Mouse (Mus musculus): ENCODE measurements around the gene Dpm3. TPM values are rescaled to one million over a fixed set of nuclear protein-coding genes. Genes with fewer than 3 reads are reported as not detected.

The Dpm3 gene
- 132 TPM for polyA plus RNA-seq (2017; shearing (Covaris generic))

DNA sequence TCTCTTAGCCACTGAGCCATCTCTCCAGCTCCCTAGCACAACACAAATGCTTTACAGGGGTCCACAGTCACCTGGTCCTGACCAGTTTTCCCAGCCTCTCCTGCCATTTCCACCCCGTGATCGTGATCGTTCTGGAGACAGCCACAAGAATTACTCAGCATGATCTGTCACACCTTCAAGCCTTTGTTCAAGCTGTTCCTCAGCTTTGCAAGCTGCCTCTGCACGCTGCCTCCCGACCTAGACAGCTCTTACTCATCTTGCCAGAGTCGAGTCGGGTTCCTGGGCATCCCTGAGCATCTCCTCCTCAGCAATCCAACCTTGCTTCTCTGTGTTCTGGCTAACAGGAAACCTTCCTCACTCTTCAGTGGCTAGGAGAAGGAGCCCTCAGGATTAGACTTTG lies at the start of gene Dpm3:
TSS of gene Dpm3 (plus strand) at position 283 of the 400 bp plus-strand sequence.

GRCm38 (mm10) chr3:89214681-89215411 lies 44.3 kb upstream of the Dpm3 start, which contains the start of gene Thbs3:
TSS of gene Thbs3 (plus strand) at chr3:89215180.

DNA sequence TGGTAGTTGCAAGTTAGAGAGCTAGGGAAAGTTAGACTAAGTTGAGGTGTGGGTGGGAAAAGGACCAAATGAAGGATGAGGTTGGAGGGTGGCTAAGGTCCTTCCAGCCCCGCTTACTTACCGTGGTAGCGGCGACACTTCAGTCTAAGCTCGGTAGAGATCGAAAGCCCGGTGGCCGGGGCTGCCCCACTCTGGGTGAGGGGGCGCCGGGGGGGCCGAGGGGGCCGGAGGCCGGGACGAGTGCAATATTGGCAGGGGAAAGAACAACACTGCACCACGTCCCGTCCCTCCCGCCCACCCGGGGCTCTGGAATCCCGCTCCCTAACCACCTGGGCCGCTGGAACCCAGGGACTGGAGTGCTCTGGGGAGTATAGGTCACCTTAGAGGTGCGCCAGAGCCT lies 32.3 kb upstream of the Dpm3 start, which contains the start of gene Mtx1:
TSS of gene Mtx1 (minus strand) at position 189 of the 400 bp plus-strand sequence.

GRCm38 (mm10) chr3:89228836-89229235 lies 30.3 kb upstream of the Dpm3 start, which contains the start of gene Muc1:
TSS of gene Muc1 (plus strand) at chr3:89229057.

GRCm38 (mm10) chr3:89245688-89246171 lies 13.4 kb upstream of the Dpm3 start, which contains the start of gene Krtcap2:
TSS of gene Krtcap2 (plus strand) at chr3:89245966.

GRCm38 (mm10) chr3:89246261-89247100 lies 12.7 kb upstream of the Dpm3 start, which contains the start of gene Trim46:
TSS of gene Trim46 (minus strand) at chr3:89246309.

GRCm38 (mm10) chr3:89270051-89270755 lies 11.0 kb downstream of the Dpm3 start, which contains the start of gene Slc50a1:
TSS of gene Slc50a1 (minus strand) at chr3:89270570.

GRCm38 (mm10) chr3:89280606-89281511 lies 21.7 kb downstream of the Dpm3 start, which contains the start of gene Efna1:
TSS of gene Efna1 (minus strand) at chr3:89281142.

Other genes with a start within 250 kb of the Dpm3 start
- 55.7 TPM for gene Rusc1, start 166.0 kb upstream of the Dpm3 start, polyA plus RNA-seq (2017; shearing (Covaris generic))
- gene Gm43738, start 158.3 kb upstream of the Dpm3 start, polyA plus RNA-seq (2017; shearing (Covaris generic)) = not detected
- 114 TPM for gene Fdps, start 157.4 kb upstream of the Dpm3 start, polyA plus RNA-seq (2017; shearing (Covaris generic))
- gene Pklr, start 123.2 kb upstream of the Dpm3 start, polyA plus RNA-seq (2017; shearing (Covaris generic)) = not detected
- gene Hcn3, start 99.2 kb upstream of the Dpm3 start, polyA plus RNA-seq (2017; shearing (Covaris generic)) = 1.4 TPM
- gene Clk2, start 94.6 kb upstream of the Dpm3 start, polyA plus RNA-seq (2017; shearing (Covaris generic)) = 24.5 TPM
- gene Scamp3, start 81.9 kb upstream of the Dpm3 start, polyA plus RNA-seq (2017; shearing (Covaris generic)) = 319 TPM
- gene Fam189b, start 76.2 kb upstream of the Dpm3 start, polyA plus RNA-seq (2017; shearing (Covaris generic)) = 240 TPM
- gene Gba, start 56.4 kb upstream of the Dpm3 start, polyA plus RNA-seq (2017; shearing (Covaris generic)) = 144 TPM
- gene Thbs3, start 44.2 kb upstream of the Dpm3 start, polyA plus RNA-seq (2017; shearing (Covaris generic)) = 2.3 TPM
- 151 TPM for gene Mtx1, start 32.3 kb upstream of the Dpm3 start, polyA plus RNA-seq (2017; shearing (Covaris generic))
- 0.79 TPM for gene Muc1, start 30.3 kb upstream of the Dpm3 start, polyA plus RNA-seq (2017; shearing (Covaris generic))
- gene Krtcap2, start 13.4 kb upstream of the Dpm3 start, polyA plus RNA-seq (2017; shearing (Covaris generic)) = 281 TPM
- gene Trim46, start 13.0 kb upstream of the Dpm3 start, polyA plus RNA-seq (2017; shearing (Covaris generic)) = 4.5 TPM
- gene Slc50a1, start 11.2 kb downstream of the Dpm3 start, polyA plus RNA-seq (2017; shearing (Covaris generic)) = 288 TPM
- not detected for gene Efna1, start 21.8 kb downstream of the Dpm3 start, polyA plus RNA-seq (2017; shearing (Covaris generic))
- not detected for gene Efna3, start 63.6 kb downstream of the Dpm3 start, polyA plus RNA-seq (2017; shearing (Covaris generic))
- gene Efna4, start 78.7 kb downstream of the Dpm3 start, polyA plus RNA-seq (2017; shearing (Covaris generic)) = 0.46 TPM
- gene Adam15, start 90.6 kb downstream of the Dpm3 start, polyA plus RNA-seq (2017; shearing (Covaris generic)) = 7.2 TPM
- 0.20 TPM for gene Dcst2, start 102.6 kb downstream of the Dpm3 start, polyA plus RNA-seq (2017; shearing (Covaris generic))
- gene Dcst1, start 105.9 kb downstream of the Dpm3 start, polyA plus RNA-seq (2017; shearing (Covaris generic)) = 1.0 TPM
- gene Zbtb7b, start 135.4 kb downstream of the Dpm3 start, polyA plus RNA-seq (2017; shearing (Covaris generic)) = 62.0 TPM
- gene Lenep, start 143.4 kb downstream of the Dpm3 start, polyA plus RNA-seq (2017; shearing (Covaris generic)) = not detected
- gene Flad1, start 152.5 kb downstream of the Dpm3 start, polyA plus RNA-seq (2017; shearing (Covaris generic)) = 69.2 TPM
- gene Cks1b, start 159.0 kb downstream of the Dpm3 start, polyA plus RNA-seq (2017; shearing (Covaris generic)) = 30.0 TPM
- 99.8 TPM for gene Shc1, start 159.1 kb downstream of the Dpm3 start, polyA plus RNA-seq (2017; shearing (Covaris generic))
- gene Pygo2, start 170.9 kb downstream of the Dpm3 start, polyA plus RNA-seq (2017; shearing (Covaris generic)) = 25.5 TPM
- 175 TPM for gene Pbxip1, start 177.3 kb downstream of the Dpm3 start, polyA plus RNA-seq (2017; shearing (Covaris generic))
- gene Pmvk, start 195.2 kb downstream of the Dpm3 start, polyA plus RNA-seq (2017; shearing (Covaris generic)) = 27.0 TPM

Measured in CD4-positive, CD25-positive, alpha-beta regulatory T cell, adult 9 weeks (primary cell).